Mouse (Mus musculus) adrenal gland, adult 2 months (tissue): ENCODE data around the gene Etfdh. TPM values are rescaled to one million over a fixed set of nuclear protein-coding genes. Genes with fewer than 3 reads are reported as not detected.

ENCODE experiments used
- polyA plus RNA-seq: library from polyadenylated mRNA; depleted of rRNA; stranded (reverse); fragments of >200 nt; gene quantifications from 2 replicates; pipeline ENCODE4 v1.2.3, GENCODE M21; 2012; rRNA removed
- total RNA-seq, 2 experiments: library from RNA; stranded (reverse); gene quantifications; 2 replicates each; pipeline ENCODE4 v1.2.3; 2021

Gene Etfdh
- total and polyA plus RNA-seq, 3 experiments = 210 to 654 (median 240) TPM

Other genes with a start within 250 kb of the Etfdh start
- gene Fnip2, start 61.7 kb downstream of the Etfdh start, total RNA-seq = 1 to 10 TPM; 7.4 to 8.5 TPM
- gene Fnip2, start 61.7 kb downstream of the Etfdh start, polyA plus RNA-seq = 1.2 and 1.9 TPM in 2 replicates
- gene Ppid, start 38.2 kb downstream of the Etfdh start, total RNA-seq = 10 to 100 TPM; 51.4 to 53.4 TPM
- 3.7 and 4.8 TPM in 2 replicates for gene Ppid, start 38.2 kb downstream of the Etfdh start, polyA plus RNA-seq
- gene 4930579G24Rik, start 421 bp downstream of the Etfdh start, total RNA-seq = 1 to 10 TPM; 1.0 to 2.2 TPM
- gene 4930579G24Rik, start 421 bp downstream of the Etfdh start, polyA plus RNA-seq = 1.1 and 1.2 TPM in 2 replicates
- gene Rxfp1, start 108.4 kb upstream of the Etfdh start, total RNA-seq = not detected
- gene Rxfp1, start 108.4 kb upstream of the Etfdh start, polyA plus RNA-seq = not detected in 2 replicates
- 10 to 100 TPM in 1 of 2 experiments, 1 to 10 TPM in 1; 9.0 to 14.6 TPM for gene Tmem144, start 223.3 kb upstream of the Etfdh start, total RNA-seq
- 1.5 and 2.1 TPM in 2 replicates for gene Tmem144, start 223.3 kb upstream of the Etfdh start, polyA plus RNA-seq